Mouse (Mus musculus): ENCODE measurements at regions not wholly inside any gene's neighbourhood (a gene's known extent, or its start where the extent isn't known, plus 50 kb on each side); places are given as distances from the start of the nearest gene placed in this dataset.

- TF ChIP-seq POLR2A (IDR thresholded peaks at IDR 0.05; ENCODE audit: borderline replicate concordance, insufficient read depth, low read length) (no peak), CTCF (IDR thresholded peaks at IDR 0.05; ENCODE audit: borderline replicate concordance, insufficient read depth, low read depth, low read length) (no peak)
Observed at GRCm38 (mm10) chr12:68794396-68794795, 364.6 kb downstream of the Rps29 start.

Data from cerebellum, adult 2 months (tissue).